ENCODE assay signal across 20 mouse cellular contexts in genomic region chr16:27526669-27527068, GRCm38 (mm10).
DNase-seq lines count a peak whose midpoint lies in the region; ATAC-seq and TF ChIP-seq lines count a peak whose summit lies in the region.
"Had no signal": no experiment of that assay in that cellular context is flagged by ENCODE, and none has a peak within 500 bp of the region (broad histone marks: within the 10 kb centered on the region; RNA-seq: fewer than 3 reads in every experiment).

No protein-coding gene starts in this region.

- no peak for DNase-seq in frontal cortex, postnatal 25 days (ENCODE audit: low spot score in 2 of 2)
- DNase-seq in left cerebral cortex, adult 2 months (ENCODE audit: extremely low spot score in 1 of 2, low spot score in 2 of 2) = no peak
- no peak for DNase-seq in left cerebral cortex, postnatal 10 days (ENCODE audit: extremely low spot score in 1 of 2, low spot score in 2 of 2)
- peak; percentile 39 for DNase-seq in brain, adult 2 months (ENCODE audit: low read depth, low spot score)
- peak; percentile 8 for DNase-seq in telencephalon, adult 2 months (ENCODE audit: low read depth, low spot score)
- DNase-seq: adrenal gland, postnatal 10 days; cerebellum, adult 11-12 months; cerebellum, adult 9-10 months; cerebellum, postnatal 25 days; forebrain, postnatal 0 days; gastrocnemius, postnatal 36 days; heart, adult 11 months; heart, postnatal 10 days; heart, postnatal 4 days had no signal

- no peak overlapping the region for H3K4me3 ChIP-seq in left cerebral cortex, adult 2 months
- H3K4me3 ChIP-seq: embryonic facial prominence, embryonic 12.5 days; forebrain, embryonic 12.5 days; hindbrain, embryonic 13.5 days; intestine, embryonic 15.5 days had no signal

- H3K27ac ChIP-seq in left cerebral cortex, adult 2 months = no peak overlapping the region
- H3K27ac ChIP-seq: embryonic facial prominence, embryonic 12.5 days; forebrain, embryonic 12.5 days; hindbrain, embryonic 13.5 days; intestine, embryonic 15.5 days had no signal

- intact Hi-C loops in left cerebral cortex, adult 2 months (cut with DNase I) = no loop called here
- intact Hi-C loops in left cerebral cortex, postnatal 10 days (cut with DNase I) = no loop called here

- TF ChIP-seq CTCF in left cerebral cortex, adult 2 months (IDR thresholded peaks at IDR 0.05) = peak; percentile 39

- ATAC-seq in frontal cortex, adult (ENCODE audit: low TSS enrichment) = peak; percentile 56; the same call in 1 of the 2 replicates
- no peak for ATAC-seq in activated CD4-positive, CD25-positive, alpha-beta regulatory T cell, adult 4 months
- ATAC-seq: forebrain, postnatal 0 days; intestine, embryonic 15.5 days had no signal

Comparison
In these comparisons a context has a peak if more than half of its experiments do, and no peak if none do; other contexts are left out.
1. DNase-seq: peak in brain, adult 2 months (single experiment) and telencephalon, adult 2 months (single experiment); none in frontal cortex, postnatal 25 days (0 of 2), left cerebral cortex, adult 2 months (0 of 2) and left cerebral cortex, postnatal 10 days (0 of 2).